Mouse (Mus musculus): Measurements from ENCODE around the gene Siva1. TPM values are rescaled to one million over a fixed set of nuclear protein-coding genes. Genes with fewer than 3 reads are reported as not detected.

Siva1 gene
- polyA plus RNA-seq, 1 experiment from 2014 or later, result 222 TPM

- no peak overlapping the region for H3K27ac ChIP-seq (ENCODE audit: low read depth, low read length)
- H3K9ac ChIP-seq (ENCODE audit: low read depth, low read length), result no peak overlapping the region
- no peak overlapping the region for H3K4me3 ChIP-seq (ENCODE audit: low read depth, low read length)
- peaks cover 49% of the 10 kb centered on the region for H3K36me3 ChIP-seq (ENCODE audit: control insufficient read depth, insufficient read depth, low read length)
- H3K4me1 ChIP-seq (replicated peaks; ENCODE audit: control insufficient read depth, insufficient read depth, low read length), result peaks cover 16% of the 10 kb centered on the region
- ATAC-seq (replicated peaks; ENCODE audit: low FRiP score), result no peak
- H3K9me3 ChIP-seq (ENCODE audit: control insufficient read depth, low read length), result no peaks in the 10 kb centered on the region
- H3K27me3 ChIP-seq (replicated peaks; ENCODE audit: control insufficient read depth, insufficient read depth, low read length), result no peaks in the 10 kb centered on the region
- WGBS, result 81% methylated on average over 18 of the region's 18 CpGs
- H3K4me2 ChIP-seq, result no peak overlapping the region
- DNase-seq (ENCODE audit: low spot score), result no peak
Observed at GRCm38 (mm10) chr12:112665445-112665844, 21.0 kb downstream of the Siva1 start.

DNA sequence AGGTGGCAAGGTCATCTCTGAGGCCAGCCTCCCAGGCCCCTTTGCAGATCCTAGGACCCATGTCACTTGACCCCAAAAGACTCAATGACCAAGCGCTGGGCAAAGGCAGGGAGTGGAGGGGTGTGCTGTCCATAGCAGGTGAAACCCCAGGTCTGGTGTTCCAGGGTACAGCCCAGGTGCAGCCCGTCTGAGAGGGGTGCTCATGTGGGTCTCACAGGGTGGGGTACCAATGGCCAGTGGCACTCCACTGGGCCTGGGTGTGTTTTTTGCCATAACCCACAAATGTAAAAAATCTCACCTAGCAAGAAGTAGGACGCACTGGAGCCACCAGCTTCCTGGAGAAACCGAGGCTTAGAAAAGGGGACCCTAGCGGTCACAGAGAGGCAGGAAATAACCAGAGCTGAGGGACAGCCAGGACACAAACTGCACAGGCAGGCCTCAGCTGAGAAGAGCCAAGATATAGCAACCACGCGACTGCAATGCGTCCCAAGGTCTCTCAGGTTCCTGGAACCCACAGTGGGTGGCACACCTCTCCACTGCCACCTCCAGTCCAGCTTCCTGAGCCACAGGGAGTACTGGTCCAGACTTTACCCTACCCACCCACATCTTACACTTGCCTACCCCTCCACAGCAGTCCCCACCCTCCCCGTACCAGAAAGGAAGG, 21.5 kb downstream of the Siva1 start:
- ATAC-seq (replicated peaks; ENCODE audit: low FRiP score), result no peak
- WGBS, result 88% methylated on average over 9 of the region's 9 CpGs
- no peak overlapping the region for H3K4me3 ChIP-seq (ENCODE audit: low read depth, low read length)

GRCm38 (mm10) chr12:112667619-112668297, 23.3 kb downstream of the Siva1 start:
- no peak overlapping the region for H3K9ac ChIP-seq (ENCODE audit: low read depth, low read length)
- peaks cover 38% of the 10 kb centered on the region for H3K36me3 ChIP-seq (ENCODE audit: control insufficient read depth, insufficient read depth, low read length)
- H3K4me2 ChIP-seq, result no peak overlapping the region; the same call in 1 of the 2 replicates
- ATAC-seq (replicated peaks; ENCODE audit: low FRiP score), result no peak
- H3K4me3 ChIP-seq (ENCODE audit: low read depth, low read length), result no peak overlapping the region
- H3K9me3 ChIP-seq (ENCODE audit: control insufficient read depth, low read length), result no peaks in the 10 kb centered on the region
- no peaks in the 10 kb centered on the region for H3K27me3 ChIP-seq (replicated peaks; ENCODE audit: control insufficient read depth, insufficient read depth, low read length)
- no peak for DNase-seq (ENCODE audit: low spot score)
- 62% methylated on average over 10 of the region's 10 CpGs for WGBS
- H3K4me1 ChIP-seq (replicated peaks; ENCODE audit: control insufficient read depth, insufficient read depth, low read length), result peaks cover 30% of the 10 kb centered on the region
- no peak overlapping the region; the same call in 1 of the 2 replicates for H3K27ac ChIP-seq (ENCODE audit: low read depth, low read length)

More for the DNA sequence above, 21.5 kb downstream of the Siva1 start:
- Histone ChIP-seq H3K4me2 (no peak overlapping the region), H3K4me1 (replicated peaks; ENCODE audit: control insufficient read depth, insufficient read depth, low read length) (peaks cover 16% of the 10 kb centered on the region), H3K9me3 (ENCODE audit: control insufficient read depth, low read length) (no peaks in the 10 kb centered on the region), H3K9ac (ENCODE audit: low read depth, low read length) (no peak overlapping the region), H3K36me3 (ENCODE audit: control insufficient read depth, insufficient read depth, low read length) (peaks cover 45% of the 10 kb centered on the region), H3K27ac (ENCODE audit: low read depth, low read length) (no peak overlapping the region), H3K27me3 (replicated peaks; ENCODE audit: control insufficient read depth, insufficient read depth, low read length) (no peaks in the 10 kb centered on the region)
- no peak for DNase-seq (ENCODE audit: low spot score)

DNA sequence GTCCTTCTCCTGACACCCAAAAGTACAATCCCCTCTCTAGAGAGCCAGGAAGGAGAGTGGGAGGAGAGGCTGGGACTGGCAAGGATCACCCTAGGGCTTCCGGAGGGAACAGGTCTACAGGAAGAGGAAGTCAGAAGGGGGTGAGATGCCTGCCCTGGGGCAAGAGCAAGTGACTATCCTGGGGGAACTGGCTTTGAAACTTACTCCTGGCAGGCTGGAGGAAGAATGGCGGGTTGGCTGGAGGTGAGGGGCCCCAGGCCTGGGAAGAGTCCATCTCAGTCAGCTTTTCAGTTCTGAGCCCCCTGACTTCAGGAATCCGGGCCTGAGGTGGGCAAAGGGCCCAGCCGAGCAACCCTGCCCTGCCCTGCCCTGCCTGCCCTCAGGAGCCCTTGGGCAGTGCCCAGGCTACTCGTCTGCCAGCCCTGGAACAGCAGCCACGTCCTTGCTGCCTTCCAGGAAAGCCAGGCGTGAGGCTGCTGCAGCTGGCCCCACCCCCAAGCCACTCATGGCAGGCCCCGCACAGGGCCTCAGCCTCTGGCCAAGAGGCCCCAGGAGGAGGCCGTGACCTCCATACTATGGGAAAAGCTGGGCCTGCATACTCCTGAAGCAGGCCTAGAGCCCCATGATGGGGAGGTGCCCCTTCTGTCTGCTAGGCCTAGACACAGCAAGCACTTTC, 26.4 kb downstream of the Siva1 start:
- 55% methylated on average over 9 of the region's 9 CpGs for WGBS
- Histone ChIP-seq H3K36me3 (ENCODE audit: control insufficient read depth, insufficient read depth, low read length) (peaks cover 17% of the 10 kb centered on the region), H3K4me3 (ENCODE audit: low read depth, low read length) (0 out of 2 replicates have a peak overlapping the region, but pooled peaks have one; percentile 9), H3K9me3 (ENCODE audit: control insufficient read depth, low read length) (no peaks in the 10 kb centered on the region), H3K4me1 (replicated peaks; ENCODE audit: control insufficient read depth, insufficient read depth, low read length) (peaks cover 43% of the 10 kb centered on the region), H3K9ac (ENCODE audit: low read depth, low read length) (no peak overlapping the region), H3K4me2 (peak overlapping the region; percentile 94; the same call in 1 of the 2 replicates), H3K27ac (ENCODE audit: low read depth, low read length) (no peak overlapping the region), H3K27me3 (replicated peaks; ENCODE audit: control insufficient read depth, insufficient read depth, low read length) (no peaks in the 10 kb centered on the region)
- ATAC-seq (replicated peaks; ENCODE audit: low FRiP score) (no peak), DNase-seq (ENCODE audit: low spot score) (no peak)

DNA sequence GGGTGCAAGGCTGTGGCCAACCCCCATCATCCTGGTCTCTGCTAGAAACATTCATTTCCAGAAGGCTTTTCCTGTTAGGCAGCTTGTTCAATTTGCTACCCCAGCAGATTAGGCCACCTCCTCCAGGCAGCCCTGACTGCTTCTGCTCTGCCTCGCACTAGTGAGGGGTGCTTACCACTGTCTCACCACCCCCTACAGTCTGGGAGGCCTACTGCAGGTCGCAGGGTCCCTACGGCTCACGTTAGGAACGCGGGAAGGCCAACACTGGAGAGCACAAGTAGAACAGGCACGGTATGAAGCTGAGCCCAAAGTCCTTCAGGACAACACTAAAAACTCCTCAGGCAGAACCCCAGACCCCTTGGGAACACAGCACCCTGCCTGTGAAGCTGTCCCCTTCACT, 27.4 kb downstream of the Siva1 start:
- H3K27me3 ChIP-seq (replicated peaks; ENCODE audit: control insufficient read depth, insufficient read depth, low read length), result no peaks in the 10 kb centered on the region
- WGBS, result 77% methylated on average over 7 of the region's 7 CpGs
- H3K4me1 ChIP-seq (replicated peaks; ENCODE audit: control insufficient read depth, insufficient read depth, low read length), result peaks cover 43% of the 10 kb centered on the region
- H3K36me3 ChIP-seq (ENCODE audit: control insufficient read depth, insufficient read depth, low read length), result peaks cover 17% of the 10 kb centered on the region
- 0 out of 2 replicates have a peak overlapping the region, but pooled peaks have one; percentile 17 for H3K9ac ChIP-seq (ENCODE audit: low read depth, low read length)
- DNase-seq (ENCODE audit: low spot score) (no peak), ATAC-seq (replicated peaks; ENCODE audit: low FRiP score) (no peak)
- no peak overlapping the region for H3K27ac ChIP-seq (ENCODE audit: low read depth, low read length)
- H3K4me3 ChIP-seq (ENCODE audit: low read depth, low read length), result no peak overlapping the region
- no peaks in the 10 kb centered on the region for H3K9me3 ChIP-seq (ENCODE audit: control insufficient read depth, low read length)
- peak overlapping the region; percentile 94 for H3K4me2 ChIP-seq

GRCm38 (mm10) chr12:112672744-112673575, 28.5 kb downstream of the Siva1 start:
- Histone ChIP-seq H3K36me3 (ENCODE audit: control insufficient read depth, insufficient read depth, low read length) (peaks cover 13% of the 10 kb centered on the region), H3K4me3 (ENCODE audit: low read depth, low read length) (peak overlapping the region; percentile 98), H3K9ac (ENCODE audit: low read depth, low read length) (peak overlapping the region; percentile 97), H3K9me3 (ENCODE audit: control insufficient read depth, low read length) (no peaks in the 10 kb centered on the region), H3K27me3 (replicated peaks; ENCODE audit: control insufficient read depth, insufficient read depth, low read length) (peaks cover 10% of the 10 kb centered on the region), H3K4me1 (replicated peaks; ENCODE audit: control insufficient read depth, insufficient read depth, low read length) (peaks cover 43% of the 10 kb centered on the region), H3K27ac (ENCODE audit: low read depth, low read length) (peak overlapping the region; percentile 94), H3K4me2 (peak overlapping the region; percentile 94)
- 8% methylated on average over 20 of the region's 21 CpGs for WGBS
- DNase-seq (ENCODE audit: low spot score), result peak; percentile 55
- ATAC-seq (replicated peaks; ENCODE audit: low FRiP score), result peak; percentile 22; the same call in 1 of the 2 replicates

- under 1% methylated on average over 48 of the region's 68 CpGs for WGBS
- DNase-seq (ENCODE audit: low spot score) (peak; percentile 54), ATAC-seq (replicated peaks; ENCODE audit: low FRiP score) (no peak)
- H3K9me3 ChIP-seq (ENCODE audit: control insufficient read depth, low read length), result no peaks in the 10 kb centered on the region
- peak overlapping the region; percentile 97 for H3K9ac ChIP-seq (ENCODE audit: low read depth, low read length)
- H3K4me2 ChIP-seq, result peak overlapping the region; percentile 94
- peaks cover 41% of the 10 kb centered on the region for H3K4me1 ChIP-seq (replicated peaks; ENCODE audit: control insufficient read depth, insufficient read depth, low read length)
- peak overlapping the region; percentile 94 for H3K27ac ChIP-seq (ENCODE audit: low read depth, low read length)
- H3K27me3 ChIP-seq (replicated peaks; ENCODE audit: control insufficient read depth, insufficient read depth, low read length), result peaks cover 16% of the 10 kb centered on the region
- peak overlapping the region; percentile 98 for H3K4me3 ChIP-seq (ENCODE audit: low read depth, low read length)
- H3K36me3 ChIP-seq (ENCODE audit: control insufficient read depth, insufficient read depth, low read length), result peaks cover 10% of the 10 kb centered on the region
Observed at GRCm38 (mm10) chr12:112673576-112674091, 29.2 kb downstream of the Siva1 start.
